Mouse (Mus musculus): ENCODE results near the gene Igf2bp1. TPM values are rescaled to one million over a fixed set of nuclear protein-coding genes. Genes with fewer than 3 reads are reported as not detected.
A peak's percentile ranks its signal among the peaks of the same experiment; 100 is the strongest.

The Igf2bp1 gene
- total and polyA plus RNA-seq, 2 experiments from 2014 or later: 3.4 to 4.5 TPM

DNA sequence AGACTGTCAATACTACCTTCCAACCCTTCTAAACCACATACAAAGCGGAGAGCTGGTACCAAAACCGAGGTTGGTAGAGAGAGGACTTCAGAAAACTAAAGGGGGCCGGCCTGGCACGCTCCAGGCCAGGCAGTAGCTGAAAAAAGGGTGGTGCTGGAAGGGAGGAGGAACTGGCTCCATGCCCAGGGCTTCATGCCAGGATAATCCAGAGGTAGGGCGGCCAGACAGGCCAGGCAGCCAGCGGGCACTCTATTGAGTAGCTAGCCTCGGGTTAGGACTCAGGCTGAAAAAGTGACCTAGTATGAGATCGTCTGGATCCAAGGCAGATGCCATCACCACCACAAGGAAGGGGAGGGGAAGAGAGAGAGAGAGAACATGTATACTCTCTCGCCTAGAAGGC is 17.2 kb downstream of the Igf2bp1 start:
- H3K27ac ChIP-seq (ENCODE audit: low read depth): peak overlapping the region; percentile 65
- no peaks in the 10 kb centered on the region for H3K27me3 ChIP-seq (ENCODE audit: control insufficient read depth, insufficient read depth, low read length)
- H3K4me3 ChIP-seq (ENCODE audit: low read depth, low read length): no peak overlapping the region
- 19% methylated on average over 9 of the region's 9 CpGs for WGBS
- H3K9me3 ChIP-seq (replicated peaks; ENCODE audit: control insufficient read depth, low read length): no peaks in the 10 kb centered on the region
- peaks cover 25% of the 10 kb centered on the region for H3K4me1 ChIP-seq (ENCODE audit: control insufficient read depth, insufficient read depth)
- TF ChIP-seq EP300 (IDR thresholded peaks at IDR 0.05; ENCODE audit: low read depth): no peak
- no peak for TF ChIP-seq CTCF (IDR thresholded peaks at IDR 0.05; ENCODE audit: low read depth)
- 0 out of 2 replicates have a peak overlapping the region, but pooled peaks have one; percentile 1 for H3K9ac ChIP-seq (replicated peaks; ENCODE audit: low read depth, low read length)
- ATAC-seq (ENCODE audit: insufficient read depth, low read depth) (peak; percentile 80), DNase-seq (ENCODE audit: low spot score) (peak; percentile 79)
- H3K36me3 ChIP-seq (replicated peaks; ENCODE audit: control insufficient read depth, insufficient read depth, low read length): no peaks in the 10 kb centered on the region
- H3K4me2 ChIP-seq (ENCODE audit: low read depth, low read length): peak overlapping the region; percentile 19; the same call in 1 of the 2 replicates

DNA sequence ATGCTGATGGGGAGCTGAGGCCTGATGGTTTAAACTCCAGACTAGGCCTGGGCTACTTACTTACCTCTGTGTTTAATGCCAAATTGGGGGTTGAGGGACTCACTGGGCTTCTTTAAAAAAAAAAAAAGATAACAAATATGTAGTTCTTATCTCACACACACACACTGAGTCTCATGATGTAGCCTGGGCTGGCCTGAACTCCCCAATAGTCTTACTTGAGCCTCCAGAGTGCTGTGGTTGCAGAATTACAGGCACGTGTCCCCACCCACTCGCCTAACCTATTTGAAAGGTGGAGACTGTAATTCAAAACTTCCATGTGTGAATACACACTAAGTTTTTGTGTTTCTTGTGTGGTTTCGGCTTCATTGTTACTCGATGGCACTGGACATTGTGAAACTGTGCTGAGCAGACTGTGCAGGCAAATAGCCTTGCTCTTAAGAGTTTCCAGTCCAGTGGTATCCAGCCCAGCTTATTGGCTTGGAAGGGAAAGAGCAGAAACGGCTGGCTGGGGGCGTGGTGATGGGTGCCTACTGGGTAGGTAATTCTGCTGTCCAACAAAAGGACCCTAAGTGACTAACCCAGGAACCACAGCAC is 17.8 kb downstream of the Igf2bp1 start:
- Histone ChIP-seq H3K4me3 (ENCODE audit: low read depth, low read length) (no peak overlapping the region), H3K4me2 (ENCODE audit: low read depth, low read length) (peak overlapping the region; percentile 19; the same call in 1 of the 2 replicates), H3K9me3 (replicated peaks; ENCODE audit: control insufficient read depth, low read length) (no peaks in the 10 kb centered on the region), H3K9ac (replicated peaks; ENCODE audit: low read depth, low read length) (0 out of 2 replicates have a peak overlapping the region, but pooled peaks have one; percentile 1), H3K4me1 (ENCODE audit: control insufficient read depth, insufficient read depth) (peaks cover 31% of the 10 kb centered on the region), H3K36me3 (replicated peaks; ENCODE audit: control insufficient read depth, insufficient read depth, low read length) (no peaks in the 10 kb centered on the region), H3K27me3 (ENCODE audit: control insufficient read depth, insufficient read depth, low read length) (no peaks in the 10 kb centered on the region), H3K27ac (ENCODE audit: low read depth) (peak overlapping the region; percentile 65)
- TF ChIP-seq CTCF (IDR thresholded peaks at IDR 0.05; ENCODE audit: low read depth) (no peak), EP300 (IDR thresholded peaks at IDR 0.05; ENCODE audit: low read depth) (no peak)
- WGBS: 70% methylated on average over 6 of the region's 6 CpGs
- DNase-seq (ENCODE audit: low spot score) (no peak), ATAC-seq (ENCODE audit: insufficient read depth, low read depth) (no peak)

DNA sequence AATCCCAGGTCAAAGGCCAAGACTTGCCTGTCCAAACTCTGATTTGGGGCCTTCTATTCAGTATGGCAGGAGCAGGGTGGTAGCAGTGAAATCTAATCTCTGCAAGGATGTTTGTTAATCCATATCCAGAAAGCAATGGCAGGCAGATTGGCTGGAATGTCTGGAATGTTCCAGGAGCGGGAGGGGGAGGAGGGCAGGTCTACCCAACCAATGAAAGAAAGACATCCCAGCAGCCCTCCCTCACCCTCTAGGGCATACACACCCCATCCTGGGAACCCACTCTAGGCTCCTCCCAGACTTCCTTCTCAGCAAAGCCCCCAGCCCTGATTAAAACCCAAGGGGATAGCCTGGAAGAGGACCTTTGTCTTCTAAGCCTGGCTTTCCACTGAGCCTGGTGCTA is 23.3 kb downstream of the Igf2bp1 start:
- WGBS: 6% methylated on average over 1 of the region's 1 CpGs
- ATAC-seq (ENCODE audit: insufficient read depth, low read depth) (peak; percentile 88), DNase-seq (ENCODE audit: low spot score) (peak; percentile 76)
- Histone ChIP-seq H3K27me3 (ENCODE audit: control insufficient read depth, insufficient read depth, low read length) (no peaks in the 10 kb centered on the region), H3K36me3 (replicated peaks; ENCODE audit: control insufficient read depth, insufficient read depth, low read length) (peaks cover 4% of the 10 kb centered on the region; the same call in 1 of the 2 replicates), H3K4me1 (ENCODE audit: control insufficient read depth, insufficient read depth) (peaks cover 9% of the 10 kb centered on the region; the same call in 1 of the 2 replicates), H3K9me3 (replicated peaks; ENCODE audit: control insufficient read depth, low read length) (no peaks in the 10 kb centered on the region), H3K27ac (ENCODE audit: low read depth) (peak overlapping the region; percentile 75), H3K4me3 (ENCODE audit: low read depth, low read length) (peak overlapping the region; percentile 10), H3K9ac (replicated peaks; ENCODE audit: low read depth, low read length) (no peak overlapping the region), H3K4me2 (ENCODE audit: low read depth, low read length) (peak overlapping the region; percentile 35)
- TF ChIP-seq CTCF (IDR thresholded peaks at IDR 0.05; ENCODE audit: low read depth): no peak
- TF ChIP-seq EP300 (IDR thresholded peaks at IDR 0.05; ENCODE audit: low read depth): no peak

DNA sequence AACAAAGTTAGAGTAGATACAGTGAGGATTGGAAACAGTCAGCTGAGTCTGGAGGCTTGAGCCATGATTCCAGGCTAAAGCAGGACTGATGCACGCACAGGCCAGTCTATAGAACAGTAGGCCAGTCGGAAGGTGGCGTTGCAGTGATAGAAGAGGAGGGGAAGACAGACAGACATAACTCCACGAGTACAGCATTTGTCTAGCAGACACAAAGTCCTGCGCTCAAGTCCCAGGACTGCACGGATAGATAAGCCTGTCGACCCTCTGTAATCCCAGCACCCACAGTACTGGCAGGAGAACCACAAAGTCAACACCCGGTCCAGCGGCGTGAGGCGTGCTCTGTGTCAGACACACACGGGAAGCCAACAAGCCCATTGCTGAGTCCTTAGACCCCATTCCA is 23.9 kb downstream of the Igf2bp1 start:
- H3K9me3 ChIP-seq (replicated peaks; ENCODE audit: control insufficient read depth, low read length): no peaks in the 10 kb centered on the region
- peaks cover 9% of the 10 kb centered on the region; the same call in 1 of the 2 replicates for H3K4me1 ChIP-seq (ENCODE audit: control insufficient read depth, insufficient read depth)
- peak overlapping the region; percentile 10 for H3K4me3 ChIP-seq (ENCODE audit: low read depth, low read length)
- TF ChIP-seq CTCF (IDR thresholded peaks at IDR 0.05; ENCODE audit: low read depth) (no peak), EP300 (IDR thresholded peaks at IDR 0.05; ENCODE audit: low read depth) (no peak)
- peaks cover 6% of the 10 kb centered on the region; the same call in 1 of the 2 replicates for H3K36me3 ChIP-seq (replicated peaks; ENCODE audit: control insufficient read depth, insufficient read depth, low read length)
- H3K27me3 ChIP-seq (ENCODE audit: control insufficient read depth, insufficient read depth, low read length): no peaks in the 10 kb centered on the region
- 48% methylated on average over 12 of the region's 12 CpGs for WGBS
- DNase-seq (ENCODE audit: low spot score) (no peak), ATAC-seq (ENCODE audit: insufficient read depth, low read depth) (no peak)
- peak overlapping the region; percentile 64 for H3K27ac ChIP-seq (ENCODE audit: low read depth)
- H3K9ac ChIP-seq (replicated peaks; ENCODE audit: low read depth, low read length): no peak overlapping the region
- peak overlapping the region; percentile 35 for H3K4me2 ChIP-seq (ENCODE audit: low read depth, low read length)

DNA sequence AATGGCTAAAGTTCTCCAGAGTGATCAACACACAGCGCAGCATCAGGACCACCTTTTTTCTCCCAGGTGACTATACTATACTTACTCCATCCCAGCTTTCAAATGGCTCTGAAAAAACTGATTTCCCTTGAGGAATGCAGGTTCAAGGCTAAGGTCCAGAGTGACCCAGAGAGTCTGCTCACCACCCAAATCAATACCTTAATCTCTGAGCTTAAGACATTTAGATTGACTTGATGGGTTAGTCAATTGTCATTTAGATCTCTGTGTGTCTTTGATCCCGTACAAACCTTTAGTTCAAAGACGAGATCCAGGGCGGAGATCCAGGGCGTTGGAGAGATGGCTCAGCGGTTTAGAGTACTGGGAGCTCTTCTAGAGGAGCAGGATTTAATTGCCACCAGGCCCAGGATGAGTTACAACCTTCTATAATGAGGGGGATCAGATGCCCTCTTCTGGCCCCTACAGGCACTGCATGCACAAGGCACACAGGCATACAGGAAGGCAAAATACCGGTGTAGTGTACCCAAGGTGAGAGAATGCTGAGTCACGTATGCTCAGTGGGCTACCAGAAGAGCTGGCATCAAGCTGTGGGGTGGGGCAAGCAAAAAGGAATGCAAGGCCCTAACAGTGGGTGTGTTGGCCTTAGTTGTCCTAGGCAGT is 24.9 kb downstream of the Igf2bp1 start:
- DNase-seq (ENCODE audit: low spot score): no peak
- H3K4me1 ChIP-seq (ENCODE audit: control insufficient read depth, insufficient read depth): peaks cover 9% of the 10 kb centered on the region; the same call in 1 of the 2 replicates
- H3K36me3 ChIP-seq (replicated peaks; ENCODE audit: control insufficient read depth, insufficient read depth, low read length): peaks cover 15% of the 10 kb centered on the region; the same call in 1 of the 2 replicates
- H3K9me3 ChIP-seq (replicated peaks; ENCODE audit: control insufficient read depth, low read length): no peaks in the 10 kb centered on the region
- WGBS: 82% methylated on average over 8 of the region's 8 CpGs
- H3K27ac ChIP-seq (ENCODE audit: low read depth): no peak overlapping the region
- ATAC-seq (ENCODE audit: insufficient read depth, low read depth): no peak
- H3K4me3 ChIP-seq (ENCODE audit: low read depth, low read length): no peak overlapping the region
- no peak overlapping the region for H3K4me2 ChIP-seq (ENCODE audit: low read depth, low read length)
- TF ChIP-seq EP300 (IDR thresholded peaks at IDR 0.05; ENCODE audit: low read depth): no peak
- peak; percentile 54 for TF ChIP-seq CTCF (IDR thresholded peaks at IDR 0.05; ENCODE audit: low read depth)
- H3K9ac ChIP-seq (replicated peaks; ENCODE audit: low read depth, low read length): no peak overlapping the region
- no peaks in the 10 kb centered on the region for H3K27me3 ChIP-seq (ENCODE audit: control insufficient read depth, insufficient read depth, low read length)

All from heart, postnatal 0 days (tissue).